Mouse (Mus musculus): ENCODE results near the gene Olfr656. TPM values are rescaled to one million over a fixed set of nuclear protein-coding genes. Genes with fewer than 3 reads are reported as not detected.

Gene Olfr656
- total RNA-seq, 1 experiment: not detected

DNA sequence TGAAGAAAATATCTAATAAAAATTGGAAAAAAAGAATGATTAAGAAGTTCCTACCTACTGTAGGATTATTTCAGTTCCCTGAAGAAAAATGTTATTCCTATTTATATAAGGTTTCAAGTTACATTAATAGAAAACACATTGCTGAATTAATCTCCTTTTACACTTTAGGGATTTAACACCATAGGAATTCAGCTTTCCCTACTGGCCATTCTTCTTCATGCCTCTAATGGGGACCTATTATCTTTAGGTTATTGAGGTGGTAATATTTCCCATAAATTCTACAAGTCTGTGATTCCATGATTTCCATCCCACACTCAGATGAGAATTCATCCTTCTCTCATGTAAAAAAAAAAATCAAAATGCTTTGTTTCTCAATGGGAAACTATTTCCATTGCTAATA, 10.7 kb downstream of the Olfr656 start, which contains the start of gene Olfr657:
Olfr657 (plus strand) TSS at position 301 of the 400 bp plus-strand sequence.
- no peaks in the 10 kb centered on the region for H3K36me3 ChIP-seq (ENCODE audit: control insufficient read depth, insufficient read depth, low read length, poor library complexity, severe bottlenecking)
- no peak within 1 kb of the TSS for H3K9ac ChIP-seq (ENCODE audit: insufficient read depth, low read depth, low read length, poor library complexity, severe bottlenecking)
- H3K4me3 ChIP-seq (ENCODE audit: insufficient read depth in 1 of 2, low read depth in 1 of 2, low read length in 2 of 2, poor library complexity in 1 of 2, severe bottlenecking in 1 of 2): no peak within 1 kb of the TSS
- TF ChIP-seq HCFC1 (IDR thresholded peaks at IDR 0.05; ENCODE audit: borderline replicate concordance, insufficient read depth, low read length) (no peak), ZNF384 (IDR thresholded peaks at IDR 0.05; ENCODE audit: low read depth, low read length) (no peak), MAFK (IDR thresholded peaks at IDR 0.05; ENCODE audit: insufficient read depth, low read depth, low read length) (no peak), ZC3H11A (IDR thresholded peaks at IDR 0.05; ENCODE audit: borderline replicate concordance, low read depth, low read length) (no peak), CHD2 (IDR thresholded peaks at IDR 0.05; ENCODE audit: low read depth, low read length) (no peak)
- H3K9me3 ChIP-seq (ENCODE audit: control insufficient read depth, insufficient read depth, low read depth, low read length): no peaks in the 10 kb centered on the region
- in situ Hi-C loops (cut with MboI; ENCODE audit: low sequenced_read_pairs in 2 of 2, unreplicated experiment in 2 of 2): loop anchor here in 1 of 2 experiments (25.0 kb wide), 1 partner anchor 437 kb away; the partner anchor contains the start of genes Olfr648 and Olfr649
- no peak within 1 kb of the TSS for H3K27ac ChIP-seq (ENCODE audit: insufficient read depth, low read depth, low read length, poor library complexity, severe bottlenecking)
- no peaks in the 10 kb centered on the region for H3K4me1 ChIP-seq (ENCODE audit: control insufficient read depth in 2 of 2, insufficient read depth in 2 of 2, low read length in 2 of 2, poor library complexity in 1 of 2)
- no peak for DNase-seq (ENCODE audit: low read depth, low spot score)

DNA sequence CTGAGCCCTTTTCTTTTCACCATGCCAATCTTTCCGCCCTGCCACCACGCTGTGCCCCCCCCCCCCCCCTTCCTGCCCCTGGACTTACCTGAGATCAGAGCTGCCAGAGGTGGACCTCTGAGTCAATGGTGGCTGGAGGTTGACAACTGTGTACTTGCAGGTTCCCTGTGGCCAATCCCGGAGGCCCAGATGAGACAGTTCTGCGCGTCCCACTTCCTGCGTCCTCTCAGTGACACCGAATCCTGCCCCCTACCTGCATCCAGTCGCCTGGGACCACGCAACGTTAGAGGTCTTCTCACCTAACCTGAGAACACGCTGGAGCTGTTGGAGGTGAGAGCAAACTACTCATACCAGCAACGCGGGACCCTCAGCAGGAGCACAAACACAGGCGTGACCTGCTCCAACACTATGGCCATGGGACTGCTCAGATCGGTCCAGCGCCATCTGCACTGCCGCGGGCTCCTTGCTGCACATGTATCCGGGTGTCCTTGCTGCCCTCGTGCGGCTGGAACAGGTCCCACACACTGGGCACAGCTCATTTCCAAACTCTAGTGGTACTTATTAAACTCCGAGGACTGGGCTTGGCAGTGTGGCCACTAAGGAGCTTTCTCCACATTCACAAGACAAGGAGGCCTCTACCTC, 33.2 kb downstream of the Olfr656 start, which contains the start of gene Olfr658:
Olfr658 (minus strand) TSS at position 465 of the 642 bp plus-strand sequence.
- DNase-seq (ENCODE audit: low read depth, low spot score): peak; percentile 28
- Histone ChIP-seq H3K9me3 (ENCODE audit: control insufficient read depth, insufficient read depth, low read depth, low read length) (no peaks in the 10 kb centered on the region), H3K27ac (ENCODE audit: insufficient read depth, low read depth, low read length, poor library complexity, severe bottlenecking) (no peak within 1 kb of the TSS), H3K9ac (ENCODE audit: insufficient read depth, low read depth, low read length, poor library complexity, severe bottlenecking) (no peak within 1 kb of the TSS), H3K4me3 (ENCODE audit: insufficient read depth in 1 of 2, low read depth in 1 of 2, low read length in 2 of 2, poor library complexity in 1 of 2, severe bottlenecking in 1 of 2) (peak within 1 kb of the TSS; percentile 64 to 73), H3K36me3 (ENCODE audit: control insufficient read depth, insufficient read depth, low read length, poor library complexity, severe bottlenecking) (no peaks in the 10 kb centered on the region), H3K4me1 (ENCODE audit: control insufficient read depth in 2 of 2, insufficient read depth in 2 of 2, low read length in 2 of 2, poor library complexity in 1 of 2) (peaks cover 0 to 3% of the 10 kb centered on the region in 2 experiments; a peak in 1 of 4 replicates)
- no peak for TF ChIP-seq MAFK (IDR thresholded peaks at IDR 0.05; ENCODE audit: insufficient read depth, low read depth, low read length)
- peak; percentile 26; the same call in 1 of the 2 replicates for TF ChIP-seq ZC3H11A (IDR thresholded peaks at IDR 0.05; ENCODE audit: borderline replicate concordance, low read depth, low read length)
- in situ Hi-C loops (cut with MboI; ENCODE audit: low sequenced_read_pairs in 2 of 2, unreplicated experiment in 2 of 2): no loop called here

DNA sequence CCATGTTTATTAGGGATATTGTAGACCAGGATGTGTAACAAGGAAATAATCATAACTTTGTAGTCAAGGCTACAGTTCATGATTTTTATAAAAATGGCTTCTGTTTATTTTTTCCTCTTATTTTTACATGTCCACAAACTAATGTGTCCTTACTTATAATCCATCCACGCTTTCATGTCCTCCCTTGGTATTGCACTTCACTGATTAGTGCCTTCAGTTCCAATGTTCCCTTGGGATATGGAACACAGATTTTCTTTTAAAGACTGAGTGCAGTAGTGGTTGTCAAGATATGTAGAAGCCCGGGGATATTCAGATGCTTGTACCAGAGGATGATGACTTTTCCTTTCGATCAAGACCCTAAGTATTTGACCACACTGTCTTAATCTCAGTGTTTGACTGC, 52.7 kb downstream of the Olfr656 start, which contains the start of gene Olfr659:
Olfr659 (plus strand) TSS at position 301 of the 400 bp plus-strand sequence.
- in situ Hi-C loops (cut with MboI; ENCODE audit: low sequenced_read_pairs in 2 of 2, unreplicated experiment in 2 of 2): no loop called here
- Histone ChIP-seq H3K36me3 (ENCODE audit: control insufficient read depth, insufficient read depth, low read length, poor library complexity, severe bottlenecking) (no peaks in the 10 kb centered on the region), H3K27ac (ENCODE audit: insufficient read depth, low read depth, low read length, poor library complexity, severe bottlenecking) (no peak within 1 kb of the TSS), H3K4me1 (ENCODE audit: control insufficient read depth in 2 of 2, insufficient read depth in 2 of 2, low read length in 2 of 2, poor library complexity in 1 of 2) (no peaks in the 10 kb centered on the region), H3K9me3 (ENCODE audit: control insufficient read depth, insufficient read depth, low read depth, low read length) (no peaks in the 10 kb centered on the region), H3K4me3 (ENCODE audit: insufficient read depth in 1 of 2, low read depth in 1 of 2, low read length in 2 of 2, poor library complexity in 1 of 2, severe bottlenecking in 1 of 2) (no peak within 1 kb of the TSS), H3K9ac (ENCODE audit: insufficient read depth, low read depth, low read length, poor library complexity, severe bottlenecking) (no peak within 1 kb of the TSS)
- TF ChIP-seq ZNF384 (IDR thresholded peaks at IDR 0.05; ENCODE audit: low read depth, low read length) (no peak), ZC3H11A (IDR thresholded peaks at IDR 0.05; ENCODE audit: borderline replicate concordance, low read depth, low read length) (no peak), HCFC1 (IDR thresholded peaks at IDR 0.05; ENCODE audit: borderline replicate concordance, insufficient read depth, low read length) (no peak), MAFK (IDR thresholded peaks at IDR 0.05; ENCODE audit: insufficient read depth, low read depth, low read length) (no peak)
- no peak for DNase-seq (ENCODE audit: low read depth, low spot score)

Other genes starting within 250 kb of the Olfr656 start
- gene Trim30b, start 244.1 kb upstream of the Olfr656 start, total RNA-seq (2012; rRNA removed): not detected in 2 replicates
- not detected in 2 replicates for gene Trim30c, start 213.1 kb upstream of the Olfr656 start, total RNA-seq (2012; rRNA removed)
- 0.36 TPM in 1 of 2 replicates, not detected in the other for gene Trim30a, start 148.8 kb upstream of the Olfr656 start, total RNA-seq (2012; rRNA removed)
- 0.11 and 0.13 TPM in 2 replicates for gene Trim30d, start 106.1 kb upstream of the Olfr656 start, total RNA-seq (2012; rRNA removed)
- not detected in 2 replicates for gene Olfr651, start 63.8 kb upstream of the Olfr656 start, total RNA-seq (2012; rRNA removed)
- not detected in 2 replicates for gene Olfr652, start 53.1 kb upstream of the Olfr656 start, total RNA-seq (2012; rRNA removed)
- not detected in 2 replicates for gene Olfr653, start 36.6 kb upstream of the Olfr656 start, total RNA-seq (2012; rRNA removed)
- not detected in 2 replicates for gene Olfr654, start 26.9 kb upstream of the Olfr656 start, total RNA-seq (2012; rRNA removed)
- gene Olfr655, start 12.2 kb upstream of the Olfr656 start, total RNA-seq (2012; rRNA removed): not detected in 2 replicates
- gene Olfr657, start 10.8 kb downstream of the Olfr656 start, total RNA-seq (2012; rRNA removed): not detected in 2 replicates
- 0.04 TPM in 1 of 2 replicates, not detected in the other for gene Olfr658, start 33.4 kb downstream of the Olfr656 start, total RNA-seq (2012; rRNA removed)
- not detected in 2 replicates for gene Olfr659, start 52.8 kb downstream of the Olfr656 start, total RNA-seq (2012; rRNA removed)
- gene Olfr661, start 72.5 kb downstream of the Olfr656 start, total RNA-seq (2012; rRNA removed): not detected in 2 replicates
- gene Usp17le, start 163.5 kb downstream of the Olfr656 start, total RNA-seq (2012; rRNA removed): 6.5 and 10.5 TPM in 2 replicates
- 6.9 and 9.3 TPM in 2 replicates for gene Usp17lb, start 228.6 kb downstream of the Olfr656 start, total RNA-seq (2012; rRNA removed)
- gene Usp17la, start 243.1 kb downstream of the Olfr656 start, total RNA-seq (2012; rRNA removed): 1.5 and 3.1 TPM in 2 replicates

All from ES-E14 (cell line).